Mouse (Mus musculus): ENCODE measurements at regions not wholly inside any gene's neighbourhood (a gene's known extent, or its start where the extent isn't known, plus 50 kb on each side); places are given as distances from the start of the nearest gene placed in this dataset.

DNA sequence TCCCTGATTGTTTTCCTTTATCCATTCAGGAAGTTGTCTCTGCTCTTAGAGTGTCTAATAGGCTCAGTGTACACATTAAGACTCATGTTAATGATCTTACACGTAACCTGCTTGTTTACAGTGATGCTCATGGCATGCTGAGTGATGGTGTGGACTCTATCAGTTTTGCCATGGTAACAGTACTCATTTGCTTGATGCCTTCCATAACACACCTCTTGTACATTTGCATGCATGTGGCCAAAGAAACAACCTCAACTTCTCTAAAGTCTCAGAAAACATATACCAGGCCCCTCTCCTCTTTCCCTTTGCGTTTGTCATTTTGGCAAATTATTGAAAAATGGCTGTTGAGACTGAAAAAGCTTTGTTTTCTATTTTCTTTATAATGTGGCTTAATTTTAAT, 155.0 kb downstream of the Ube2e3 start:
- TF ChIP-seq EP300 (IDR thresholded peaks at IDR 0.05; ENCODE audit: low read depth) (no peak), CTCF (IDR thresholded peaks at IDR 0.05; ENCODE audit: low read depth) (no peak)

Data from liver, embryonic 14.5 days (tissue).